Mouse (Mus musculus) layer of hippocampus, postnatal 25 days (tissue): ENCODE data around the gene Gramd1b. TPM values are rescaled to one million over a fixed set of nuclear protein-coding genes. Genes with fewer than 3 reads are reported as not detected.

Experiments
- DNase-seq, 2 experiments: peaks; one replicate each; pipeline ENCODE4 v3.0.0; 2022; ENCODE audit warnings: mixed read lengths in 2 of 2, low spot score in 1 of 2; ENCODE audit errors: extremely low spot score in 1 of 2
- total RNA-seq, 2 experiments: library from RNA; stranded (reverse); gene quantifications; 2 replicates each; pipeline ENCODE4 v1.2.3; 2021

The Gramd1b gene
- total RNA-seq, 2 experiments from 2014 or later: 144 to 167 TPM

- DNase-seq: no peak
These were observed 237.4 kb downstream of the Gramd1b start for GRCm38 (mm10) chr9:40293740-40294139.

GRCm38 (mm10) chr9:40293286-40293685 lies 237.9 kb downstream of the Gramd1b start:
- DNase-seq: no peak

- no peak for DNase-seq
These were observed 238.7 kb downstream of the Gramd1b start for GRCm38 (mm10) chr9:40292475-40292874.

GRCm38 (mm10) chr9:40282968-40283367 lies 248.2 kb downstream of the Gramd1b start:
- no peak for DNase-seq

- DNase-seq: no peak
These were observed 251.7 kb downstream of the Gramd1b start for GRCm38 (mm10) chr9:40279438-40279837.

GRCm38 (mm10) chr9:40277671-40278070 lies 253.5 kb downstream of the Gramd1b start:
- DNase-seq: no peak

GRCm38 (mm10) chr9:40275904-40276303 lies 255.3 kb downstream of the Gramd1b start:
- no peak for DNase-seq

- no peak for DNase-seq
These were observed 258.4 kb downstream of the Gramd1b start for GRCm38 (mm10) chr9:40272822-40273221.

GRCm38 (mm10) chr9:40271075-40271474 lies 260.1 kb downstream of the Gramd1b start:
- no peak for DNase-seq

GRCm38 (mm10) chr9:40269880-40270279 lies 261.3 kb downstream of the Gramd1b start:
- no peak for DNase-seq

DNA sequence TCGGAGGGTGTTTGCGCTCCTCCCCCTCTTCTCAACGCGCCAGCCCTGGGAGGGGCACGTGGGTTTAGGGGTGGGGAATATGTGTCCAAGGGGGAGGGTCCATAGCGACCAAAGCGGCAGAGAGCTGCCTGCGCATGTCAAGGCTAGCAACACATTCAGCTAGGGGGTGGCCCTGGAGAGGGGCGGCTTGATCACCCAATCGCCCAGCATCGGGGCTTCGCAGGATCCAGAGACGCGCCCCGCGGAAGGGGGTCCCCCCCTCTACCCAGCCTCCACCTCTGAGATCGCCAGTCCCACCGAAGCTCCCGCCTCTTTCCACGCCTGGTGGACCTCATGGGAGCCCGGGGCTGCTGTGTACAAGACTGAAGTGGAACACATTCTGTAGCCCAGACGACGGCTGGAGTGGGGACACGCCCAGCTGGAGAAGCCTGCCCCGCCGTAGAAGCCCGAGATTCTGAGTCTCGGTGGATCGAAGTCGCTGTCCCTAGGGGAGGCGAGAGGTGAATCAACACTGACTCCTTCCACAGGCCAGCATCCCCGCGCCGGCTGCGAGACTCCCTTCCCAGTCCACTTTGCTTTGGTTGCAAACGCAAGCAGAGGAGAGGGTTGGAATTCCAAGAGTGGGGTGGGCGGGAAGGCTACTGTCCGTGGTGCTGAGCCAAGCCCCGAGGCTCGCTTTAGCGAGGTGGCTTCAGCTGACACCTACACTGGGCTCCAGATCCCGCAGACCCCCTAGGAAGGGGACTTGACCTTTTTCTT lies 261.9 kb downstream of the Gramd1b start, which contains the start of gene Scn3b:
TSS of gene Scn3b (plus strand) at position 115 of the 759 bp plus-strand sequence.
- DNase-seq: peak; percentile 68 to 70

DNA sequence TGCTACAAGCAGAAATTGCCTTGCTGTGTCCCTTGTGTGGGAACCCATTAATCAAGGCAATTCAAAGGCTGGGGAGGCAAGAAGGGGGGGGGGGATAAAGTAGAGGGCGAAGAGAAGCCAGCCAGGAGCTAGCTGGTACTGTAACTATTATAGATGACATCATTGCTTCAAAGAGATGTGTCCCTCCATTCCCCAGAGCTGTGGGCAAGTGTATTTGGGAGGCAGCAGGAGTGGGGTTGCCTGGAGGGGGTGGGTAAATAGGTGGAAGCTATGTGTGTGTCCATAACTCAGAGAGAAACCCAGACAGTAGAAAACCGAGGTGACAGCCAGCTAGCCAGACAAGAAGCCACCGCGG lies 262.5 kb downstream of the Gramd1b start:
- no peak for DNase-seq

DNA sequence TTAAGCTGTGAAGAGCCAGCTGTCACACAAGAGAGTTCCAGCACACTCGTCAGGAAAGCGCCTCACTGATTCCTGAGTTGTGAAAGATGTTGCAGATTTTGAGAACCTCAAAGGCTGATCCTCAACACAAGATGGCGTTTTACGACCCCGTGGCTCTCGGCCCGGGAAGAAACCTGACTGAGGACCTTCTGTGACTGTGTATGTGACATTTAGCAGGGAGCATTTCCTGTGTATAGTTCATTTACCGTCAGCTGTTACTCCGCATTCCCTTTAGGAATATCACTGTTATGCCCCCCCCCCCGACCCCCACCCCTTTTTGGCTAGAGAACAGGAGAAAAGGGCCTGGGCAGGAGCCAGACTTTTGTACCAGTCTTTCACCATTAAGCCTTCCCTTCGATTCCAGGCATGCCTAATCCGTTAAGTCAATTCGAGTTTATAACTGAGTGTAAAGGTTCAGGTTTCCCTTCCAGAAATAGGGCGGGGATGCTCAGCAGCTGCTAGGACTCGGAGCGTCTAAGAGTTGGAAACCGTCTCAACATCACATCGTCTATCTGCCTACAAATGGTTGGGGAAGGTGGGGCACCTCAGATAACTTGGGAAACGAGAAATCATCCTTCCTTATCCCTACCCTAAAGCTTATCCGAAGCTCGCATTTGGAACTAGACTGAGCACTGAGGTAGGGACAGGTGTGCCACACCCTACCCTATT lies 263.0 kb downstream of the Gramd1b start:
- DNase-seq: no peak

GRCm38 (mm10) chr9:40263874-40264273 lies 267.3 kb downstream of the Gramd1b start:
- no peak for DNase-seq

DNA sequence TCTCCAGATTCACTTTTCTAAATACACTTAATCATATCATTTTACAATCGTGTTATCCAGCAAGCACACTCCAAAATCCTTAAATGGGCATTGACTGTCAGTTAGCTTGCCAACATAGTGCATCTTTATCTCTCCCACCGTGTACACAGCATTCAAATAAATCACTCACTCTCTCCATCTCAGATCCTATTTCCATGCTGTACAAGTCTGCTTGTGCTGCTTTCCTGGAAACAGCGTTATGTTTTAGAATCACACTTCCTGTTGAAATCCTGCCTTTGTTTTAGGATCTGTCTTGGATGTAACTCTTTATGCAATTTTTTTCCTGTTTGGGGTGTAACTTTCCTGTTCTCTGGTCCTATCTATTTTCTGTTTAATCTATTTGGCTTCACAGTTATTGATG lies 278.7 kb downstream of the Gramd1b start:
- DNase-seq: no peak

DNA sequence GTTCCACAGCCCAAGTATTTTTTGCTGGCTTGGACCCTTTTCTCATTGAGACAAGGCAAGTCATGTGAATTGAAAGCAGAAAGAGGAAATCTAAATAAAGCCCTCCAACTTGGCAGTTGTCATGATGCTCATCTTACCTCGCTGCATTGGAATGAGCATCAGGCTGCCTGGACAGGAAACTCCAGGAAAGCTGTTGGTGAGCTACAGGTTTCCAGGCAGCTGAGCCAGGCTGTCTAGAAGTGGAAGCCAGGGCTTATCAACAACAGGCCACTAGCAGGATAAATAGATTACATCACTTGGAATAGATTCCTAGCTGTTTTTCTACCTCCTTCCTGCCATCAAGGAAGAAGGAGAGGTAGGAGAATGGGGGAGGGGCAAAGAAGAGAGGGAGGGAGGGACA lies 282.1 kb downstream of the Gramd1b start:
- DNase-seq: no peak

DNA sequence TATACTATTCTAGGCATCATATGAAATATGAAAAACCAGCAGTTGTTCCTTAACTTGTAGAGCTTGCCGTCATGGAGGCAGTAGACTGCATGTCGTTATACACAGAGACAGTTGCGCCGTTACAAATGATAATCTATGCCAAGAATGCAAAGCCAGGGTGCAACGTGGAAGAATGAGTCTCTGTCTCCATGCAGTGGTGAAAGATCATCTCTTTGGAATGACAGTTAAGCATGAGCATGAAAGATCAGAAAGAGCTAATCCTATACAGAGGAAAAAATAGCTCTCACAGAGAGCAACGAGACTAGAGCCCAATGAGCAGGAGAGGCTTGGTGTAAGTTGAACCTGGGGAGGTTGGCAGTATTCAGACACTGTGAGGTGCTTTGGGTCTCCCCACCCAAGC lies 284.5 kb downstream of the Gramd1b start:
- DNase-seq: no peak

DNA sequence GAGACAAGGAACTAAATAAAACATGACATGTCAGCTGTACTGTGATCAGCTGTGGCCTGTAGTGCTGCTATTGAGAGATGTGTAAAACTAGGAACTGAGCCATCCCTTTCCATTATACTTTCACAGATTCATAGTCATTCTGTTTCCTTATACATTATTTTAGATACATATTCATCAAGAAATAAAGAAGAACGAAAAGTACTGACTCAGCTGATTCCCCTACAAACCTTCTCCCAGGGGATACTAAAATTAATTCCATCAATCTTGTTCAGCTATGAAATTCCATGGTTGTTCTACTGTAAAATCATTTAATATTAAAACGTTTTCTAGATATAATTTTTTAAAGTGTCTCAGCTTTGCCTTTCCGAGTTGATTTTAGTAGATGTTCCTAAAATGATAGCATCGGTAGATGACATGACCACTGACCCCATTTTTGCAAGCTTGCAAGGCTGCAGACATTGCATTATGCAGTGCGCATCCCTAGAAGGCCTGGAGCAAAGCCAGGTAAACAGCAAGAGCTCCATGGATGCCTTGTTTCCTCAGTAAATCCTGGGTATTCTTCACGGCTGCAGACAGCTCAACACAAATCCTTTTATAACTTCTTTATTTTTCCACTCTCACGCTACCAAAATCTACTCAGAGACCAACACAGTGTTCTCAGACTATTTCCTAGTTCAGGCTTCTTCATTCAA lies 285.1 kb downstream of the Gramd1b start:
- DNase-seq: no peak

DNA sequence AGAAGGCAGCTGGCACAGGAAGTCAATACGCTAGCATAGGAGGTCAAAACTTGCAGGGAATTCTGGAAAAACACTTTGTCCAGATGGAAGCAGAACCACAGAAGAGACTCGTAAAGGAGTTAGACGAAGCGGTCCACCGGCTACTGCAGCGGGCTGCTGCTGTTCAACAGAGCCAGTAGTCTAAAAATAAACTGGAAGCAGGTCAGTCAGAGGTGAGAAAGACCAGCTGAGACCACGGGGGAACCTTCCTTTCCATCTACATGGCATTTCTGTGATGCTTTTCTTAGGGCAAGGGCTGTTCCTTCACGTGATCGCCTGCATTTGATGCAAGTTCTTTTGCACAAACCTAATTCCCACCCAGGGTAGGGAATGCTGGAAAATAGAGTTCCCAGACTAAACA lies 285.7 kb downstream of the Gramd1b start:
- no peak for DNase-seq
